In the genomic region with DNA sequence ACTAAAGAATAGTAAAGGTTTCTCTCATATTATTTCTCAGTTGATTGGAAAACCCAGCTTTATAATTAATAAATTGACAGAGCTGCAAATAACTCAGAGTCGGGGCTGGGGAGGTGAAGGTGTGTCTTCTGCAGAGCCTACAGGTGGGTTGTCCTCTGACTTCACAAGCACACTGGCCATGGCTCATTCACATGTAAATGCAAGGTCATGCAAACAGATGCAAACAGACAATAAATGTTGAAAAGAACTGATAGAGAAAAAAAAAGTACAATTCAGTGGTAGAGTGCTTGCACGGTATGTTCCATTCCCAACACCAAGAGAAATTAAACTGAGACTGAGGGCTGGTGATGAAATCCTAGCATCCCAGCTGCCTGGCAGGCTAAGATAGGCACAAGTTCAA, we compare ENCODE assay signal across 26 mouse cellular contexts. TPM values are rescaled to one million over a fixed set of nuclear protein-coding genes. Genes with fewer than 3 reads are reported as not detected.
A peak's percentile ranks its signal among the peaks of the same experiment; 100 is the strongest.
DNase-seq lines count a peak whose midpoint lies in the region; ATAC-seq and TF ChIP-seq lines count a peak whose summit lies in the region.
"Had no signal": no experiment of that assay in that cellular context is flagged by ENCODE, and none has a peak within 500 bp of the region (broad histone marks: within the 10 kb centered on the region; RNA-seq: fewer than 3 reads in every experiment).

No protein-coding gene starts in this region.

- peak overlapping the region; percentile 30 for H3K4me2 ChIP-seq in liver, postnatal 0 days (ENCODE audit: low read depth, low read length)
- H3K4me2 ChIP-seq in liver, embryonic 11.5 days: no peak overlapping the region
- H3K4me2 ChIP-seq: embryonic facial prominence, embryonic 13.5 days; forebrain, embryonic 13.5 days; heart, embryonic 11.5 days; hindbrain, embryonic 13.5 days; intestine, embryonic 15.5 days had no signal

- TF ChIP-seq CTCF in liver, postnatal 0 days (IDR thresholded peaks at IDR 0.05; ENCODE audit: low read depth): no peak
- no peak for TF ChIP-seq CTCF in thymus, adult 2 months (IDR thresholded peaks at IDR 0.05; ENCODE audit: borderline replicate concordance, control insufficient read depth, extremely low read depth, insufficient read depth, low read length, poor library complexity)

- DNase-seq in liver, postnatal 0 days: no peak
- DNase-seq in liver, embryonic 11.5 days (ENCODE audit: low spot score): no peak
- DNase-seq in ES-CJ7 (ENCODE audit: low read depth, low spot score) (peak; percentile 72), ZHBTc4 (ENCODE audit: low read depth, low spot score) (peak; percentile 41)
- DNase-seq in thymus, adult 2 months: no peak
- no peak for DNase-seq in forebrain, embryonic 10.5 days (ENCODE audit: extremely low spot score, low spot score)
- DNase-seq: adrenal gland, adult 2 months; adrenal gland, postnatal 14 days; cerebellum, adult 11 months; cerebellum, adult 2 months; cerebellum, adult 9-11 months; cerebellum, postnatal 25 days; embryo, embryonic 11 days; gastrocnemius, postnatal 10 days; gastrocnemius, postnatal 36 days had no signal

- no peak for ATAC-seq in liver, postnatal 0 days
- no peak for ATAC-seq in liver, embryonic 11.5 days (replicated peaks; ENCODE audit: low FRiP score)
- ATAC-seq: CD4-positive, CD25-positive, alpha-beta regulatory T cell, adult 4 months; forebrain, embryonic 13.5 days; forebrain, embryonic 16.5 days; hindbrain, embryonic 16.5 days; intestine, embryonic 15.5 days had no signal

- H3K9ac ChIP-seq in liver, postnatal 0 days (replicated peaks): no peak overlapping the region
- H3K9ac ChIP-seq in liver, embryonic 11.5 days (ENCODE audit: low read depth, low read length): no peak overlapping the region
- H3K9ac ChIP-seq: embryonic facial prominence, embryonic 13.5 days; forebrain, embryonic 13.5 days; hindbrain, embryonic 13.5 days; intestine, embryonic 15.5 days had no signal

- peaks cover 6% of the 10 kb centered on the region; the same call in 1 of the 2 replicates for H3K4me1 ChIP-seq in liver, postnatal 0 days (ENCODE audit: insufficient read depth)
- H3K4me1 ChIP-seq in liver, embryonic 11.5 days (replicated peaks; ENCODE audit: control insufficient read depth, insufficient read depth, low read length): peaks cover 7% of the 10 kb centered on the region; the same call in 1 of the 2 replicates
- no peaks in the 10 kb centered on the region for H3K4me1 ChIP-seq in thymus, adult 2 months (replicated peaks; ENCODE audit: control insufficient read depth, insufficient read depth, low read length)
- H3K4me1 ChIP-seq in forebrain, embryonic 10.5 days: peaks cover 21% of the 10 kb centered on the region
- H3K4me1 ChIP-seq: embryonic facial prominence, embryonic 13.5 days had no signal

- TF ChIP-seq EP300 in liver, postnatal 0 days (IDR thresholded peaks at IDR 0.05; ENCODE audit: low read depth): no peak

- no peaks in the 10 kb centered on the region for H3K9me3 ChIP-seq in liver, postnatal 0 days (ENCODE audit: low read length)
- no peaks in the 10 kb centered on the region for H3K9me3 ChIP-seq in liver, embryonic 11.5 days (ENCODE audit: control insufficient read depth, low read length)
- no peaks in the 10 kb centered on the region for H3K9me3 ChIP-seq in forebrain, embryonic 10.5 days
- H3K9me3 ChIP-seq: embryonic facial prominence, embryonic 10.5 days; embryonic facial prominence, embryonic 13.5 days; forebrain, embryonic 13.5 days; hindbrain, embryonic 10.5 days; hindbrain, embryonic 13.5 days; intestine, embryonic 15.5 days had no signal

- H3K36me3 ChIP-seq in liver, postnatal 0 days (replicated peaks; ENCODE audit: insufficient read depth, low read length): peaks cover 23% of the 10 kb centered on the region
- peaks cover 11% of the 10 kb centered on the region for H3K36me3 ChIP-seq in liver, embryonic 11.5 days (ENCODE audit: control insufficient read depth, insufficient read depth, low read length)
- peaks cover 10% of the 10 kb centered on the region for H3K36me3 ChIP-seq in thymus, adult 2 months (ENCODE audit: control insufficient read depth, insufficient read depth, low read length)
- H3K36me3 ChIP-seq in forebrain, embryonic 10.5 days (replicated peaks): peaks cover 34% of the 10 kb centered on the region

- no peak for TF ChIP-seq POLR2A in thymus, adult 2 months (IDR thresholded peaks at IDR 0.05; ENCODE audit: control insufficient read depth, extremely low read depth, insufficient read depth, low read length, poor library complexity)

- no peak overlapping the region for H3K27ac ChIP-seq in liver, postnatal 0 days (ENCODE audit: low read depth)
- no peak overlapping the region for H3K27ac ChIP-seq in liver, embryonic 11.5 days (ENCODE audit: low read depth, low read length)
- H3K27ac ChIP-seq in thymus, adult 2 months (ENCODE audit: control insufficient read depth, insufficient read depth, low read length): no peak overlapping the region
- no peak overlapping the region for H3K27ac ChIP-seq in forebrain, embryonic 10.5 days
- H3K27ac ChIP-seq: embryonic facial prominence, embryonic 10.5 days; embryonic facial prominence, embryonic 13.5 days; forebrain, embryonic 13.5 days; hindbrain, embryonic 10.5 days; hindbrain, embryonic 13.5 days; intestine, embryonic 15.5 days had no signal

- no peaks in the 10 kb centered on the region for H3K27me3 ChIP-seq in liver, postnatal 0 days (ENCODE audit: insufficient read depth, low read length)
- no peaks in the 10 kb centered on the region for H3K27me3 ChIP-seq in liver, embryonic 11.5 days (replicated peaks; ENCODE audit: control insufficient read depth, insufficient read depth, low read length)
- H3K27me3 ChIP-seq in thymus, adult 2 months (ENCODE audit: control insufficient read depth, insufficient read depth, low read length): no peaks in the 10 kb centered on the region
- H3K27me3 ChIP-seq in forebrain, embryonic 10.5 days (ENCODE audit: poor library complexity, severe bottlenecking): no peaks in the 10 kb centered on the region
- H3K27me3 ChIP-seq: embryonic facial prominence, embryonic 13.5 days; forebrain, embryonic 13.5 days; hindbrain, embryonic 13.5 days; intestine, embryonic 15.5 days had no signal

- H3K4me3 ChIP-seq in liver, postnatal 0 days (ENCODE audit: low read depth, low read length): no peak overlapping the region
- no peak overlapping the region for H3K4me3 ChIP-seq in liver, embryonic 11.5 days (ENCODE audit: low read depth, low read length)
- no peak overlapping the region for H3K4me3 ChIP-seq in thymus, adult 2 months (ENCODE audit: control insufficient read depth, insufficient read depth, low read length)
- H3K4me3 ChIP-seq in forebrain, embryonic 10.5 days: no peak overlapping the region
- H3K4me3 ChIP-seq: embryonic facial prominence, embryonic 10.5 days; embryonic facial prominence, embryonic 13.5 days; erythroblast, embryonic 14.5 days; forebrain, embryonic 13.5 days; hindbrain, embryonic 10.5 days; hindbrain, embryonic 13.5 days; intestine, embryonic 15.5 days had no signal

- WGBS in liver, postnatal 0 days (ENCODE audit: insufficient replicate concordance): 79% methylated on average over 2 of the region's 2 CpGs
- WGBS in liver, embryonic 11.5 days: 90% methylated on average over 2 of the region's 2 CpGs
- 94% methylated on average over 2 of the region's 2 CpGs for WGBS in thymus, adult 2 months
- 89% methylated on average over 2 of the region's 2 CpGs for WGBS in forebrain, embryonic 10.5 days

RNA-seq across cellular contexts. Expression of gene Ei24, which starts 2.7 kb away (rescaled TPM):
- 61.6 and 62.5 TPM in 2 replicates for polyA plus RNA-seq in liver, postnatal 0 days (2015; fragmentation: Nextera tagmentation; extraction: Ambion mirVana)
- polyA plus RNA-seq in liver, embryonic 11.5 days (2014; fragmentation: Nextera tagmentation; extraction: Ambion mirVana): 39.4 and 45.0 TPM in 2 replicates
- 30.2 and 55.9 TPM in 2 replicates for polyA plus RNA-seq in thymus, adult 2 months (2012; rRNA removed)
- polyA plus RNA-seq in forebrain, embryonic 10.5 days (2016; fragmentation: Nextera tagmentation; extraction: Ambion mirVana): 101 and 106 TPM in 2 replicates

RNA-seq across cellular contexts. Expression of gene Stt3a, which starts 27.0 kb away (rescaled TPM):
- polyA plus RNA-seq in liver, postnatal 0 days (2015; fragmentation: Nextera tagmentation; extraction: Ambion mirVana): 99.9 and 113 TPM in 2 replicates
- 296 and 315 TPM in 2 replicates for polyA plus RNA-seq in liver, embryonic 11.5 days (2014; fragmentation: Nextera tagmentation; extraction: Ambion mirVana)
- polyA plus RNA-seq in thymus, adult 2 months (2012; rRNA removed): 187 and 189 TPM in 2 replicates
- polyA plus RNA-seq in forebrain, embryonic 10.5 days (2016; fragmentation: Nextera tagmentation; extraction: Ambion mirVana): 158 and 173 TPM in 2 replicates

RNA-seq across cellular contexts. Expression of gene Fez1, which starts 27.2 kb away (rescaled TPM):
- polyA plus RNA-seq in liver, postnatal 0 days (2015; fragmentation: Nextera tagmentation; extraction: Ambion mirVana): 0.15 and 0.50 TPM in 2 replicates
- polyA plus RNA-seq in liver, embryonic 11.5 days (2014; fragmentation: Nextera tagmentation; extraction: Ambion mirVana): 2.7 and 3.2 TPM in 2 replicates
- polyA plus RNA-seq in thymus, adult 2 months (2012; rRNA removed): 0.30 and 0.55 TPM in 2 replicates
- 184 and 186 TPM in 2 replicates for polyA plus RNA-seq in forebrain, embryonic 10.5 days (2016; fragmentation: Nextera tagmentation; extraction: Ambion mirVana)
- polyA plus RNA-seq: erythroblast, embryonic 14.5 days had no signal

Comparison
In these comparisons a context has a peak if more than half of its experiments do, and no peak if none do; other contexts are left out.
1. DNase-seq: peak in ES-CJ7 (single experiment) and ZHBTc4 (single experiment); none in liver, postnatal 0 days (single experiment), liver, embryonic 11.5 days (single experiment), thymus, adult 2 months (single experiment) and forebrain, embryonic 10.5 days (single experiment).
2. RNA of gene Fez1, which starts 27.2 kb away (polyA plus RNA-seq): 184 to 186 TPM in forebrain, embryonic 10.5 days; 2.7 to 3.2 TPM in liver, embryonic 11.5 days, 0.30 to 0.55 TPM in thymus, adult 2 months and 0.15 to 0.50 TPM in liver, postnatal 0 days; every median in the first group is over 10 times any median in the second.